Mouse (Mus musculus): ENCODE results near the gene Zar1l. TPM values are rescaled to one million over a fixed set of nuclear protein-coding genes. Genes with fewer than 3 reads are reported as not detected.
A peak's percentile ranks its signal among the peaks of the same experiment; 100 is the strongest.
"Not testable (repeated sequence)": the region's sequence is repeated elsewhere in the genome, so short reads cannot be mapped to it uniquely, and the experiment has no call there.

Gene Zar1l
- not detected for total RNA-seq (2021)
- long read RNA-seq, experiment 1 = 0 reads
- long read RNA-seq, experiment 2 = 0 reads

- no peak for DNase-seq
- intact Hi-C loops (cut with DNase I) = loop anchor here (2.0 kb wide), 1 partner anchor 147 kb away; no protein-coding TSS in a partner anchor
These were observed at the start of gene Zar1l for GRCm38 (mm10) chr5:150518064-150518463. Gene Zar1l (minus strand): TSS chr5:150518164.

- intact Hi-C loops (cut with DNase I) = no loop called here
- no peak for DNase-seq
These were observed 49.0 kb upstream of the Zar1l start for GRCm38 (mm10) chr5:150566971-150567370.

GRCm38 (mm10) chr5:150566226-150566625, 48.3 kb upstream of the Zar1l start:
- DNase-seq = no peak
- intact Hi-C loops (cut with DNase I) = no loop called here

- intact Hi-C loops (cut with DNase I) = no loop called here
- DNase-seq = no peak
These were observed 46.5 kb upstream of the Zar1l start for GRCm38 (mm10) chr5:150564426-150564825.

GRCm38 (mm10) chr5:150561783-150562182, 43.8 kb upstream of the Zar1l start:
- intact Hi-C loops (cut with DNase I) = no loop called here
- DNase-seq = no peak

GRCm38 (mm10) chr5:150561376-150561775, 43.4 kb upstream of the Zar1l start:
- intact Hi-C loops (cut with DNase I) = no loop called here
- no peak for DNase-seq

- intact Hi-C loops (cut with DNase I) = no loop called here
- no peak for DNase-seq
These were observed 42.9 kb upstream of the Zar1l start for GRCm38 (mm10) chr5:150560851-150561250.

- intact Hi-C loops (cut with DNase I) = no loop called here
- no peak for DNase-seq
These were observed 41.6 kb upstream of the Zar1l start for GRCm38 (mm10) chr5:150559519-150560103.

- intact Hi-C loops (cut with DNase I) = no loop called here
- DNase-seq = no peak
These were observed 33.7 kb upstream of the Zar1l start for GRCm38 (mm10) chr5:150551637-150552036.

- intact Hi-C loops (cut with DNase I) = no loop called here
- no peak for DNase-seq
These were observed 25.2 kb upstream of the Zar1l start for GRCm38 (mm10) chr5:150543184-150543583.

- no peak for DNase-seq
- intact Hi-C loops (cut with DNase I) = no loop called here
These were observed 23.3 kb upstream of the Zar1l start for GRCm38 (mm10) chr5:150541302-150541701.

- DNase-seq = no peak
- intact Hi-C loops (cut with DNase I) = no loop called here
These were observed 7.3 kb upstream of the Zar1l start for GRCm38 (mm10) chr5:150525239-150525638.

- intact Hi-C loops (cut with DNase I) = no loop called here
- no peak for DNase-seq
These were observed 4.9 kb upstream of the Zar1l start for GRCm38 (mm10) chr5:150522867-150523234.

GRCm38 (mm10) chr5:150521937-150522866, 4.2 kb upstream of the Zar1l start, which contains the start of gene Brca2:
Gene Brca2 (plus strand): TSS chr5:150522630.
- intact Hi-C loops (cut with DNase I) = no loop called here
- DNase-seq = peak; percentile 92 to 96

- intact Hi-C loops (cut with DNase I) = loop anchor here (2.0 kb wide), 1 partner anchor 145 kb away; no protein-coding TSS in a partner anchor
- no peak for DNase-seq
These were observed 1.6 kb upstream of the Zar1l start for GRCm38 (mm10) chr5:150519551-150519950.

GRCm38 (mm10) chr5:150514027-150514426, 3.9 kb downstream of the Zar1l start:
- intact Hi-C loops (cut with DNase I) = no loop called here
- no peak for DNase-seq

- no peak for DNase-seq
- intact Hi-C loops (cut with DNase I) = no loop called here
These were observed 4.7 kb downstream of the Zar1l start for GRCm38 (mm10) chr5:150513264-150513663.

- intact Hi-C loops (cut with DNase I) = no loop called here
- no peak for DNase-seq
These were observed 7.3 kb downstream of the Zar1l start for GRCm38 (mm10) chr5:150510451-150511225.

GRCm38 (mm10) chr5:150495792-150496191, 22.2 kb downstream of the Zar1l start:
- intact Hi-C loops (cut with DNase I) = no loop called here

GRCm38 (mm10) chr5:150491573-150492173, 26.3 kb downstream of the Zar1l start:
- intact Hi-C loops (cut with DNase I) = loop anchor here (2.0 kb wide), 1 partner anchor 51 kb away; no protein-coding TSS in a partner anchor
- DNase-seq = not testable (repeated sequence)

More at GRCm38 (mm10) chr5:150495792-150496191, 22.2 kb downstream of the Zar1l start:
- peak; percentile 50 to 56 for DNase-seq
